Mouse (Mus musculus) urinary bladder, postnatal 4 days (tissue): ENCODE data around the gene I830077J02Rik.

Experiments used
- DNase-seq, 2 experiments: peaks; one replicate each; pipeline ENCODE4 v3.0.0; 2021 to 2022; ENCODE audit warnings: low spot score in 2 of 2

I830077J02Rik gene

DNA sequence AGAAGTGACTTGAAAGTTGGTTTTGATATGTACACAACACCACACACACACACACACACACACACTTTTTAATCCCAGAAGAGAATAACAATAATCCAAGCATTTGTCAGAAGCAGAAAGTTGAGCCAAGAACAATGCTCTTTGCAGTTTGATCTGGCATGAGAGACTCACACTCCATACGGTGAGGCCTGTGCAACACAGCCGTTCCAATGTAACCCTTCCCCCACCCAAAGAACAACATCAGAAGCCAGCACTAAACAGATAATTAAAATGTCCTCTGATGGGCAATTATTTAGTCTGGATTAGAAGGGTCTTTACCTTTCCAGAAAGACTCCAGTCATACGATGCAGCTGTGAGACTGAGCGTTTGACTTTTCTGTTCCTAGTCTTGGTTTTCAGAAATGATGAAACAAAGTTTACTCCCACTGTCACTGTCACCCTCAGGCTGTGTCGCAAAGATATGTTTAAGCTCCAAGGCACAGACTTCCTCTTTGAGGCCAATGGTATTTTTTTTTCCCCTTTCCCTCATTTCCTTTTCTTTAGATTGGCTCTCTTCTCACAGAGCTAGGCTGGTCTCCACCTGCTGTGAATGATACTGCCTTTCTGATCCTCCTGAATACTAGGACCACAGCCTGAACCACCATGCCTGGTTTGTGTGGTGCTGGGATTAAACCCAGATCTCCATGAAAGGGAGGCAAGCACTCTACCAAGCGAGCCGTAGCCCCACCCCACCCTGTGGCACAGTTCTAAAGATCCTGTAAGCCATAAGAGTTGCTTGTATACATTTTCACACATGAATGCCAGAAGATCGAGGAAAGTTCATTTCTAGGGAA, at the start of gene I830077J02Rik:
Gene I830077J02Rik, minus strand, starts transcription at position 425 of the 832 bp plus-strand sequence.
- DNase-seq = no peak

DNA sequence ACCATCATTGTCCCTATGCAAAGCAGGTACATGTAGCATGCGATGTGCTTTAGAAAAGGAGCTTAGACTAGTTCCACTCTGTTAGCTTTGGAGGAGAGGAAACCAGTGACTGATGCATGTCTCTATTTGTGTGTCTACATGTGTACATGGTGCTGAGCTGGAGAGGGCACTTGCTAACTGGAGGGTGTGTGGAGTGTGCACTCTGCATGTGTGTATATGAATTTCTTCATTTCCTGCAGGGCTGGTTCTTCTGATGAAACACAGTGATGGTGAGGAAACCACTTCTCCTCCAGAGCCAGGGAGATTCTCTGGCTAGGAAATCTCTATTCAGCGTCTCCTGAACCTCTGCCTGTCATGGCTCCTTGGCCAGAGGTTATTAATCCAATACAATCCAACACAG, 41.7 kb upstream of the I830077J02Rik start:
- DNase-seq = no peak

DNA sequence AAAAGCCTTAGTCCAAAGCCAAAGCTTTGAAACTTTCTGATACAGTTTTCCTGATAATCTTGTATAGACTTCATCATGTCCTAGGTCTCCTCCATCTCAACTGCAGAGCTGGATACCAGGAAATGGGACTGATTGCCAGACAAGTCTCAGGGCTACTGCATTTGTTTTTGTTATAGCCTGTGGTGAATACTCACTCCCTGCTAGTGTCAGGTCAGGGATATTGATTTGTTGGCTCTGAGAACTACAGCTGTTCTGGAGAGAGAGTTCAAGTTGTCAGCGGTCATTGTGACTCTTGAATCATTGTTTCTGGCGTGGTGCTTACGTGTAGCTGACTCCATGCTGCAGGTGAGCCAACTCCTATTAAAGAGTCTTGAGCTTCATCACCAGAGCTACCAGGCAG, 40.9 kb upstream of the I830077J02Rik start, which contains the start of gene Ovgp1:
Gene Ovgp1, plus strand, starts transcription at position 301 of the 400 bp plus-strand sequence.
- DNase-seq = no peak

GRCm38 (mm10) chr3:105971831-105972446, 39.5 kb upstream of the I830077J02Rik start:
- no peak for DNase-seq

DNA sequence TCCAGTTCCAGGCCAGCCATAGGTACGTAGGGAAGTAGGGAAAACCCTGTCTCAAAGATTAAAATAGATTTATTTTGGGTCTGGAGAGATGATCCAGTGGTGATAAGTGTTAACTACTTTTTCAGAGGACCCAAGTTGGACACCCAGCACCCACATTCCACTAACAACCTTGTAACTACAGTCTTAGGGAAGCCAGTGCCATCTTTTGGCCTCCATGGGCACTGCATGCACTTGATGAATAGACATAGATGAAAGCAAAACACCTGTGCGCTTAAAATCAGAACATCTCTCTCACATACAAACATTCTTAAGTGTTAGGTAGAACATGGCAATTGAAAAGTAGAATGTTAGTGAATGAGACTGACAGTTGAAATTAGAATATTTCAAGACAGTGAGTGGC, 28.2 kb upstream of the I830077J02Rik start:
- no peak for DNase-seq

DNA sequence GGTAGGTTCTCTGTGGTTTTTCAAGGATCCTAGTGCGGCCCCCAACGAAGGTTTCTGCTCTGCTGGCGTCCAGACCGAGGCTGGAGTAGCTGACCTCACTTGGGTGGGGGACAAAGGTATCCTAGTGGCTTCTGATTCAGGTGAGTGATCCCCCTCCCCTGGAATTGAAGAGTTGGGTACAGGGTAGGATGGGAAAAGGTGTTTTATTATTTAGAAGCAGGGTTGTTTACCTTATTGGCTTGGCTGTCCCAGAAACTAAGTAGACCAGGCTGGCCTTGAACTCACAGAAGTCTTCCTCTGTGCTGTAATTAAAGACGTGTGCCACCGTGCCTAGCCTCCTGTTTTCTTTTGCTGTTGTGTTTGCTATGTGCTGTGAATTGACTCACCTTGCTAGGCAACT, 27.5 kb upstream of the I830077J02Rik start, which contains the start of gene Atp5f1:
Gene Atp5f1, minus strand, starts transcription at position 101 of the 400 bp plus-strand sequence.
- no peak for DNase-seq

DNA sequence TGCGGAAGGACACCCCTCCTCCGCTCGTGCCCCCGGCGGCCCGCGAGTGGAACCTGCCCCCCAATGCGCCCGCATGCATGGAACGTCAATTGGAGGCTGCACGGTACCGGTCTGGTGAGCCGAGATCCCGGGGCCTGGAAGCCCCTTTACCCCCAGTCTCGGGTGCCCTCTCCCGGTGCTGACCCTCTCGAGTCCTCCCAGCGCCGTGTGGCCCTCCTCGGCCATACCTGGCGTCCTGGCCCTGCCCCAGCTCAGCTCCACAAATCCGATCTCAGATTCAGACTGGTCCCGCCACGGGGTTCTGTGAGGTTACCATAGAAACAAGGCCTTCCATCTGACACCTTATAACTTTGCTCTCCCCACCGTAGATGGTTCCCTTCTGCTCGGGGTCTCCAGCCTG, 27.1 kb upstream of the I830077J02Rik start:
- no peak for DNase-seq

GRCm38 (mm10) chr3:105958974-105959580, 26.6 kb upstream of the I830077J02Rik start, which contains the start of gene Wdr77:
TSS of gene Wdr77 (plus strand) at chr3:105959369.
- peak; percentile 93 to 97 for DNase-seq

GRCm38 (mm10) chr3:105958204-105958603, 25.7 kb upstream of the I830077J02Rik start:
- no peak for DNase-seq

GRCm38 (mm10) chr3:105957235-105957634, 24.8 kb upstream of the I830077J02Rik start:
- no peak for DNase-seq

DNA sequence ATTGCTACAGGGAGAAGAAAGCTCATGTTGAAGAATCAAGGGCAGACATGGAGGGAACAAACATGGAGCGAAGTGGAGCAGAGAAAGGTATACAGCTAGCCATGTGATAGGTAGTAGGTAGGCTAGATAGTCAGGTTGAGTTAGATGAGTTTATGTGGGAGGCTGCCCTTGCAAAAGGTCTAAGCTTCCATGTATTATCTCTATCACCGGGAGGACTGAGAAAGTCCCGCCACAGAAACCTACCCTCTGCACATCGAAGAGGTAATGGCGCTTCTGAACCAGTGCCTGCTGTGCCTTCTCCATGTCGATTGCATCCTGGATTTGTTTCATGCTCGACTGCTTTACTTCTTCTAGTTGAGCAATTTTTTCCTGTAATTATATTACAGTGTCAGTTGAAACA, 18.9 kb upstream of the I830077J02Rik start:
- DNase-seq = no peak

DNA sequence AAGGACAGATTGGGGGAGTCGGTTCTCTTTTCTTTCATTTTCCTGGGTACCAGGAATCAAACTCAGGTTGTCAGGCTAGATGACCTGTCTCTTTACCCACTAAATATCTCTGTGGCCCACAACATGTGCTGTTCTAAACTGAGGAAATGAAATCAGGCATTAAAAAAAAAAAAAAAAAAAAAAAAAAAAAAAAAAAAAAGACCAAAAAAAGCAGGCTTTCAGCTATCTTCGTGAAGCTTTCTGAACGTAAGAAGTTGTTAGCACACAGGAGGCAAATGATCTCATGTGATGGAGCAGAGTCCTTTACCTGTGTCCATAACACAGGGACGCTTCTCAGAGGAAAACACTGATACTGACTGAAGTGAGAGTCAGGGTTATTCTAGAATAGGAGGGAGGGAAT, 3.6 kb upstream of the I830077J02Rik start:
- DNase-seq = no peak

GRCm38 (mm10) chr3:105935033-105935432, 2.6 kb upstream of the I830077J02Rik start:
- no peak for DNase-seq

- DNase-seq = no peak
These were observed 1.5 kb upstream of the I830077J02Rik start for GRCm38 (mm10) chr3:105933926-105934325.

GRCm38 (mm10) chr3:105931095-105931494, 1.4 kb downstream of the I830077J02Rik start:
- no peak for DNase-seq

- no peak for DNase-seq
These were observed 2.6 kb downstream of the I830077J02Rik start for GRCm38 (mm10) chr3:105929821-105930220.

DNA sequence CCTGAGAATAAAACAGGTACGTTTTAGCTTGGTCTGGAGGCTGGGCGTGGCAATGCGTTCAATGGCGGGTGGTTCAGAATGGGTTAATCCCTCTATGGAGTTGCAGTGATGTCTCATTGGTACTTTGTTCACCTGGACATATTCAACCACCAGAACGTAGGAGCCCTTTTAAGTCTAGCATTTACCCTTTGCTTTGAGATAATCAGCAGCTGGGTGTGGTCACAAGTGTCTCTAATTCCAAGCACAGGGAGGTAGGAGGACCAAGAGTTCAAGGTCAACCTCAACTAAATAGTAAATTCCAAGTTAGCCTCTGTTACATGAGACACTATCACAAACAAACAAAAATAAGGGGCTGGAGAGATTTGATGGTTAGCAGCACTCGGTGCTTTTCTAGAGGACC, 3.7 kb downstream of the I830077J02Rik start:
- DNase-seq = no peak

DNA sequence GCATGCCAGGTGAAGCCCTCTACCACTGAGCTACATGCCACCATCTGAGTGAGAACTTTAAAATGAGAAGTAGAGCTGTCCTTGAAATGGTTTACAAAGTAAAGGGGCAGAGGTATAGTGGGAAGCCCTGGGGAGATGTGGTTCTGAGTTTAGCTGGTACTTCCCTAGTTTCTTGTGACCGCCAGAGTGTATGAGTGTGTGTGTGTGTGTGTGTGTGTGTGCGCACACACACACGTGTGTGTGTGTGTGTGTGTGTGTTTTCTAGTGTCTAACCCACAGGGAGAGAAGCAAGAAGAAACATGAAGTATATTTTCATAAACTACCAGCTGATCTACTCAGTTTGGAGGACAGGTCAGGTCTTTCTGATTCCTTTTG, 4.3 kb downstream of the I830077J02Rik start:
- DNase-seq = no peak

DNA sequence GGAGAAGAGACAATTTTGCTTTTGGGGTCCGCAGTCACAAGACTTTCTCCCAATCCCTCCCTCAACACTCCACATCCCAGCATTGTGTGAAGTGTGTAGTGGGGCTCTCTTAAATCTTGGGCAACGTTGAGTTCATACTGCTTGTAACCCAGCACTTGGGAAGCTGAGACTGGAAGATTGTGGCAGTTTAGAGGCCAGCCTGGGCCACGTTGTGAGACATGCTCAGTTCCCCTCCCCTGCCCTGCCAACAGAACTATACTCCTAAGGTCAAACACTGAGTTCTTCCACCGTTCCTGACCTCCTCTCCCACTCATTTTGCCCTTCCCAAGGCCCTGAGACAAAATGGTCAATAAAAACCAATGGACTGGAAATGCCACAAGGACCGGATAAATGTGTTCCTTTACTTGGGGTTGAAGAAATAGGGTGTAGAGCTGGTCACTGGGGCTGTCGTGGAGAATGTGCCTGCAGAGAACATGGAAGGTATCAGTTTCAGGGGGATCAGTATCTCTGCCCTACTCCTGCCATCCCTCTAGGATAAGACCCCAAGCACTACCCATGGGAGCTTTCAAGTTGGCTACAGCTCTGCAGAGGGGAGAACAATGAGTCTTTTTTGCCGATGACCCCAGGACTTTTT, 4.8 kb downstream of the I830077J02Rik start:
- peak in 1 of 2 experiments; percentile 56 for DNase-seq

DNA sequence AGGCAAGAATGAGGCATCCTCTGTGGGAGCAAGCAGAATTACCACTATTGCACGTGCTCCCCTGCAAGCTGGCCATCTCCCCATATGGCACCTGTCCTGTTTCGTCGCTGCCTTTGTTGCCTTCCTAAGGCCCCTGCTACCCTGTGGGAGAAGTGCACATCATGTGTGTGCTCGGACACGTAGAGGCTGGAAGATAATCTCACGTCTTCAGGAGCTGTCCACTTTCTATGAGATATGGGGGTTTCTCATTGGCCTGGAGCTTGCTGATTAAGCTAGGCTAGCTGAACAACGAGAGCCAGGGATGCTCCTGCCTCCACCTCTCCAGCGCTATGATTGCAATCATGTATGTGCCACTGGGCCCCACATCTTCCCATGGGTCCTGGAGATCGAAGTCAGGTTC, 7.8 kb downstream of the I830077J02Rik start:
- DNase-seq = peak in 1 of 2 experiments; percentile 30

- DNase-seq = no peak
These were observed 10.5 kb downstream of the I830077J02Rik start for GRCm38 (mm10) chr3:105921959-105922358.

DNA sequence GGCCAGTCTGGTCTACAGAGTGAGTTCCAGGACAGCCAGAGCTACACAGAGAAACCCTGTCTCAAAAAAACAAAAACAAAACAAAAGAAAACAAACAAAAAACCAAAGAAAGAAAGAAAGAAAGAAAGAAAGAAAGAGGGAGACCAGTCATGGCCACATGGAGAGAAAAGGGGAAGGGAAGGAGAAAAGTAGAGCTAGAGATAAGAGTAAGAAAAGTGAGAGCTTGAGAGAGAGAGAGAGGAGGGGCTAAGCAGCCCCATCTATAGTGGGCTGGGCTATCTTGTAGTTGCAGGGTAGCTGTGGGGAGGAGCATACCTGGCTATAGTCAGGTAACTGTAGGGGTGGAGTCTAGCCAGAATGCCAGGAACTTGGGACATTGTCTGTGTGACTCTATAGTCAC, 11.7 kb downstream of the I830077J02Rik start:
- peak in 1 of 2 experiments; percentile 10 for DNase-seq
